Mouse (Mus musculus) lung, postnatal 0 days (tissue): ENCODE data around the gene Rora.

Experiments
- CTCF ChIP-seq: IDR thresholded peaks from 2 replicates; pipeline ENCODE4 v1.5.1; 2016; ENCODE audit warnings: antibody characterized with exemption, mild to moderate bottlenecking
- EP300 ChIP-seq: IDR thresholded peaks from 2 replicates; pipeline ENCODE4 v1.6.1; 2016; ENCODE audit warnings: antibody characterized with exemption, mild to moderate bottlenecking, control low read depth

DNA sequence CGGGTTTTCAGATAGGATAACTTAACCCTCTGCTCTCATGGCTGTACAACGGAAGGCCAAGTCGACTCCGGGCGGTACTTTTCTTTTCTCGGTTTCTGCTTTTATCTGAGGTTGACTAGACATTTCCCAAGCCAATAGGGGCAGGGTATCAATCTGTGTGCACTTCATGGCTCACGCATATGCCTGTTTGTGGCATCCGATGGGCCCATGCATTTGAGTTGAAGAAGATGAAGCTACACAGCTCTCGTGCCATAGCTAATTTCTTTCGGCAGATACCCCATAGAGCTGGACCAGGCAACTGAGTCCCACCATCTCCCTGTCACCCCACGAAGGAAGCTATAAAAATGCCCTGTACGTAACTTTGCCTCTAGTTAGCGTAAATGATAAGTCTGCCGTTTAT lies 641.3 kb downstream of the Rora start:
- TF ChIP-seq CTCF = no peak
- no peak for TF ChIP-seq EP300
